Mouse (Mus musculus): ENCODE measurements around the gene Emid1.

DNA sequence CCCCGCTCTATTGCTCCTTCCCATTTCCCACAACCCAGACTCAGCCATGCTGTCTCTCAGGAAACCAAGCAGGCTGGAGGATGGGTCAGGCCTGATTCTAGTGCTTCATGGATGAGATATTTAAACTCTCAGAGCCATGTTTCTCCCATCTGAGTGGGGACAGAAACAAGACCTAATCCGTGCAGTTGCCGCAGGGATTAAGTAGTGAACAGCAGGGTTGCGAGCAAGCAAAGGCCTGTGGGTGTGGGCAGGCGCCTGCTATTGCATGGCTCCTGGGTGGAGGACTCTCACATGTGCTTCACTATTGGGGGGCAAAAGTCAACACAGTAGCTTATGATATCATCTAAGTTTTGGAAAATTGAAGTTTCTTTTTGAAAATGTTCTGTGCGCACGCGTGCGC, 32.8 kb upstream of the Emid1 start:
- TF ChIP-seq CTCF (conservative IDR thresholded peaks at IDR 0.05 in 1 of 2, IDR thresholded peaks at IDR 0.05 in 1 of 2; ENCODE audit: low read depth in 2 of 2, low read length in 2 of 2) (no peak), ELF1 (IDR thresholded peaks at IDR 0.05; ENCODE audit: low read depth, low read length) (no peak), EP300 (IDR thresholded peaks at IDR 0.05; ENCODE audit: low read length) (no peak), MXI1 (IDR thresholded peaks at IDR 0.05; ENCODE audit: low read depth, low read length) (no peak), ZC3H11A (IDR thresholded peaks at IDR 0.05; ENCODE audit: low read depth, low read length) (no peak), RCOR1 (conservative IDR thresholded peaks at IDR 0.05; ENCODE audit: low read depth, low read length) (no peak), GABPA (IDR thresholded peaks at IDR 0.05; ENCODE audit: insufficient replicate concordance, low read depth, low read length) (no peak), HCFC1 (IDR thresholded peaks at IDR 0.05; ENCODE audit: low read depth, low read length) (no peak), MAZ (IDR thresholded peaks at IDR 0.05; ENCODE audit: low read depth, low read length) (no peak), CHD2 (IDR thresholded peaks at IDR 0.05; ENCODE audit: low read length) (no peak), POLR2A (IDR thresholded peaks at IDR 0.05; ENCODE audit: low read depth, low read length) (no peak)
